Mouse (Mus musculus) cerebellum, adult 9-10 months (tissue): ENCODE results near the gene Atp4b.
A peak's percentile ranks its signal among the peaks of the same experiment; 100 is the strongest.
"Not testable (repeated sequence)": the region's sequence is repeated elsewhere in the genome, so short reads cannot be mapped to it uniquely, and the experiment has no call there.

Source experiments
- DNase-seq: peaks from one replicate; pipeline ENCODE4 v3.0.0; 2022

Atp4b gene

DNA sequence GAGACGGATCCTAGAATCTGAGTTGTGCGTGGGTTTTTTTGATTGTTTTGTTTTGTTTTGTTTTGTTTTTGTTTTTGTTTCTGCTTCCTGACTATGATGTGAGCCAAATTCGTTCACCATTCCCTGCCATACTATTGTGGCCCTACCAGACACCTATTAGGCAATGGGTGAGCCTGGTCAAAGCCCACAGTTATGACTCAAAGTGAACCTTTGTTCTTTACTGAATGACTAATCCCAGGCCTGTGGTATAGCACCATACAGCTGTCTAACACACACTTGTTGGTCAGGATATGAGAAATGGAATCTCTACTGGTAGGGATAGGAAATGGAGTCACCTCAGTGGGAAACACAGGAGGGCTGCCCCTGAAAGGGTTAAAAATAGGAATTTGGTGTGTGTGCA lies 14.1 kb downstream of the Atp4b start:
- no peak for DNase-seq

GRCm38 (mm10) chr8:13381630-13382029 lies 15.0 kb downstream of the Atp4b start:
- no peak for DNase-seq

DNA sequence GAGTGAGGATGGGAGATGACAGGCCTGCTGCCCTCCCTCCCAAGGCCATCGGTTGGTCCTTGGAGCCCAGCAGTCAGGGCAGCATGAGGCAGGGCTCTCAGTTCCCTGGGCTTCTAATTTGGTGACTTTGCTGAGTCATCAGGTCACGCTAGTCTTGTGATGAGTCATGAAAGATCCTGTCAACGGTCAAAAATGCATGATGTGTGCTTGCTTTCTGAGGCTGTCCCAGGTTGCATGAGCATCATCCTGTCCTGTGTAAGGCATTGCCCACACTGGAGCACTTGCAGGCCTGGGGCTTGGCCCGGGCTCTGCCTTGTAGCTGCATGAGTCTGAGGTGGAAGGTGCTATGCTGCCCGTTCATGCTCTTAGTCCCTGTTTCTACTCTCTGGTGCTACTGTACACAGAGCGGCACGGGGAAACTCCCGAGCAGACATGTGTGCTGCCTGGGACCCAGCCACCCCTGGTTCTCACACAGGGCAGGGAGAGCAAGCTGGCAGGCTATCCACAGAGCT lies 23.4 kb downstream of the Atp4b start:
- DNase-seq: no peak

DNA sequence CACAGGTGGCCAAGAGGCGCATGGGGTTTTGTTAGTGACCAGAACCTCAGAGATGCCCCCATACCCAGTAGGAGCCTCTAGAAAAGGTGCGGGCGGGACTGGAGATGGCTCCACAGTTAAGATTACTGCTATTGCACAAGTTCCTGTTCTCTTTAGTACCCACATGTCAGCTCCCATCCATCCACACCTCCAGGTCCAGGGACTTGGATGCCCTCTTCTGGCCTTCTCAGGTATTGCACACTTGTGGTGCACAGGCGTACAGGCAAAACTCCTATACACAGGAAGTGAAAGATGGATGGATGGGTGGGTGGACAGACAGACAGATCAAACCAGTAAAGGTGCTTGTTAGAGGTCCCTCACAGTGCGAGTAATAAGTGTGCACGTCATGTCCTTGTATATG lies 34.8 kb downstream of the Atp4b start:
- no peak for DNase-seq

DNA sequence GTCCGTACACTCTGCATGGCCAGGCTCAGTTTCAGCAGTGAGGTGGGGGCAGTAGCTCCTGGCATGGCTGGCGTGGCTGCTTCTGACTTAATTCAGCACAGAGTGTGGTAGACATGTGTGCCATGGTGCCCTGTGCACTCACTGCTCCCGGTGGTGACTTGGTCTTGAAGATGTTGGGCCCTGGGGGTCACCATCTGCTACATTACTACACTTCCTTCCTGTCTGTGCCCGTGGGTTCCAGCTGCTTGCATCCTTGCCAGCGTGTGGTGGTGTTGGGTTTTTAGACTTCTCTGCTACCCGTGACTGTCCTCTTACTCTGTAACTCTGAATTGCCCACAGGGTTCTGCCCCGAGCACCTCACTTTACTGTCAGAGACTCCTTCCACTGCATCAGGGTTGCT lies 36.4 kb downstream of the Atp4b start:
- DNase-seq: no peak

GRCm38 (mm10) chr8:13356681-13357080 lies 39.9 kb downstream of the Atp4b start:
- DNase-seq: no peak

DNA sequence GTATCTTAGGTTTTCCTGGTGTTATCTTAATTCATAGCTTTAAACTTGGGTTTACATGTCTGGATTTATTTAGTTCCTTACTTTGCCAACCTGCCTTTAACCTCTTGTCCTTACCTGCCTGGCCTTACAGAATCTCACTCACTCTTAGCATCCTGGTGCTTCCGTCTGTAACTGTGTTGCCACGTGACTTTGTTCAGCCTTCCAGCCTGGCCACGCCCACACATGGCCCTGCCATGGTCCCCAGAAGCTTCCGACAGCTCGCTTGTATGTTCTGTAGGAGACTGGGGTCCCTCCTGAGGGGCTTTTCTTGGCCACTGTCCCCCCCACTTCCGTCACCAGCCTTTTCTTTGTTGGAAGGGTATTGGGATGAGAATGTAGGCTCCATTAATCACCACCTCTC lies 40.4 kb downstream of the Atp4b start:
- DNase-seq: no peak

DNA sequence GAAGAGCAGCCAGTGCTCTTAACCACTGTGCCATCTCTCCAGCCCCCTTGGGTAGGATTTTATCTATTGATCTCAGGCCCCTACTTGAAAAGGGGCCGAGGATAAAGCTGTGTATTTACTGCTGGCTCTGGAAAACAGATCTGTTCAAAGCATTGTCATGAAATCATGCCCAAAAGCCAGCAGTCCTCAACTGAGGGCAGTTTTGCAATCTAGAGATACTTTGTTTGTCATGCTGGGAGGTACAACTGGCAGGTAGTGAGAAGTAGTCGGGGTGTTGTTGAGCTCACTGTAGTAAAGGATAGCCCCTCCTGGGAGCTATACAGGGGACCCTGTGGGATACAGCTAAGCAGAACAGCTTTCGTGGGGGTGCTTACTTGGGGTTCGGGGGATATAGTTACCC lies 42.7 kb downstream of the Atp4b start:
- DNase-seq: no peak

DNA sequence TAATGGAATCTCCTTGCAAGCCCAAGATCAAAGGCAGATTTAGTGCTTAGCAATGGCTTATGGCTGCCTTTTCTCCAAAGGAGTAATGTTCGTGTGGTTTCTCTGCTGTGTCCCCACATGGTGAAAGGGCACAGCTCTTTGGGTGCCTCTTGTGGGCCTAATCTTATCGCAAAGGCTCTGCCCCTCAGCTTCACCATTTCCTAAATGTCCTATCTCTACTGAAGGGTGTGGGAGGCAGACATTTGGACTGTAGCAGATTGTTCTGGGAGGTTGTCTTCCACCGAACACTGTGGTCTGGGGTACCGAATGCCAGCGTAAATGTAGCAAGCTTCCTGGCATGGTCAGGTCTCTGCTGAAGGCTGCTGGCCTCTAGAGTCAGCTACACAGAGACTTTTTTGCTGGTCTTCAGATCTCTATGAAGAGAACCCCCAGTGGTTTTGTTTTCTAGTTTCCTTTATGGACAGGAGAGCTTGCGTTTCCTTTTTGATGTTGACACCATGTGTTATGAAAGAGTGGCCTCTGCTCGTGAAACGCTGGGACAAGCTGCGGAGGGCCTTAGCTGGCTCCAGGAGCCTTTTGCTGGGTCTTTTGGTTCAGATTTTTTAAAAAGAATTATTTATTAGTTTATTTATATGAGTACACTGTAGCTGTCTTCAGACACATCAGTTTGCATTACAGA lies 43.3 kb downstream of the Atp4b start:
- no peak for DNase-seq

- no peak for DNase-seq
These were observed 44.0 kb downstream of the Atp4b start for GRCm38 (mm10) chr8:13352601-13353000.

DNA sequence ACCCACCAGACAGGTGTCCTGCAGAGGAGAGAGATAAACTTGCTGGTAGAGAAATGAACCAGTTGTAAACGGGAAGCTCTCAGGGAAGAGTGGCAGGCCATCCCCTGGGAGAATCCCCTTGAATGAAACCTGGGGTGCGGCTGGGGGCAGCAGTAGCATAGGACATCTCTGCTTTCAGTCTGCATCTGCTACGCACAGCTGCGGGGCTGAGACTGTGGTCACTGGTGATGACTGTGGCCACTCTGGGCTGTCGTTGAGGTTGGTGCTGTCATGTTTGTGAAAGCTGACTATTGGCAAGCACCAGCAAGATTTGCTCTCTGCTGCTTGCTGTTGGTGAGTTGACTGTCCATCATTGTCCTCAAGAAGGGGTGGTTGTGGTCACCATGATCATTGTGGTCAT lies 45.0 kb downstream of the Atp4b start:
- no peak for DNase-seq

GRCm38 (mm10) chr8:13350052-13350451 lies 46.6 kb downstream of the Atp4b start:
- no peak for DNase-seq

- no peak for DNase-seq
These were observed 53.5 kb downstream of the Atp4b start for GRCm38 (mm10) chr8:13343134-13343533.

- no peak for DNase-seq
These were observed 54.3 kb downstream of the Atp4b start for GRCm38 (mm10) chr8:13342340-13342739.

GRCm38 (mm10) chr8:13340650-13341049 lies 56.0 kb downstream of the Atp4b start:
- no peak for DNase-seq

- DNase-seq: peak; percentile 28
These were observed 57.0 kb downstream of the Atp4b start for GRCm38 (mm10) chr8:13339646-13339990.

- peak; percentile 41 for DNase-seq
These were observed 57.6 kb downstream of the Atp4b start for GRCm38 (mm10) chr8:13338901-13339645.

DNA sequence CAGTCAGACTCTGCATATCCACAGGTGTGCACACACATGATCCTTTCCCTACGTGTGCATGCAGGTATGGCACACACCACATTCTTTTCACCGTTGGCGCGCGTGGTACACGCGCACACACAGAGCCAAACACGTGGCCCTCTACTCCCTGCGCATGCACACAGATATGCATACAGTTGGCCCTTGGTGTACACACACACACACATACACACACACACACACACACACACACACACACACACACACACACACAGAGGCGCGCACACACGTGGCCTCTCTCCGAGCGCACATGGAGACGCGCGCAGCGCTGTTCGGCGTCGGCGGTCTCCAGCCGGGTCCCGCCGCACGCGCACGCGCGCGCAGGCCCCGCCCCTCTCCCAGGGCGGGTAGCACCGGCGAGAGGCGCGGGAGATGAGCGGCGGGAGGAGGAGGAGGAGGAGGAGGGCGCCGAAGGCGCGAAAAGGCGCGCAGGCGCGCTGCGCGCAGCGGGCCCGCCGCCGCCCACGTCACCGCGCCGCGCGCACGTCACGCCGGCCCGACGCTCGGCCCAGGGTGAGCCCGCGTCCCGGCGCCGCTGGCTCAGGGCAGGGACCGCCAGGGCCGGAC lies 58.3 kb downstream of the Atp4b start, which contains the start of gene Tfdp1:
Gene Tfdp1 (plus strand): TSS at position 497 of the 606 bp plus-strand sequence.
- peak; percentile 83 for DNase-seq

DNA sequence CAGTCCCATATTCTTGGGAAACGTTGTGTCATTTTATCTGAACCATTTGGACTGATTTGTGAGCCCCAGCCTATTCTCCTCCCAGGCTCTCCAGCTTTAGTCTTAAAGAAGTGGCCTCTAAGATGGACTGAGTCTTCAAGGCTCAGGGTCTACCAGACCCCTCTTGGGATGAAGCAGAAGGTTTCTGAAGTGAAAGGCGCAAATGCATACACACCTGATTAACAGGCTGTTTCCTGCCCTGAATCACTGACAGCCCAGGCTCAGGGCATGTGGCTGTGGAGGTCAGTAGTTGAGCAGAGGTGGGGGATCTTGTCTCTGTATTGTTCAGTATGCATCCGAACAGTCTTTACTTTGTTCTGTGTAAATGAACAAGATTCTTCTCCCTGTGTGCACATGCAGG lies 58.9 kb downstream of the Atp4b start:
- DNase-seq: peak; percentile 21

DNA sequence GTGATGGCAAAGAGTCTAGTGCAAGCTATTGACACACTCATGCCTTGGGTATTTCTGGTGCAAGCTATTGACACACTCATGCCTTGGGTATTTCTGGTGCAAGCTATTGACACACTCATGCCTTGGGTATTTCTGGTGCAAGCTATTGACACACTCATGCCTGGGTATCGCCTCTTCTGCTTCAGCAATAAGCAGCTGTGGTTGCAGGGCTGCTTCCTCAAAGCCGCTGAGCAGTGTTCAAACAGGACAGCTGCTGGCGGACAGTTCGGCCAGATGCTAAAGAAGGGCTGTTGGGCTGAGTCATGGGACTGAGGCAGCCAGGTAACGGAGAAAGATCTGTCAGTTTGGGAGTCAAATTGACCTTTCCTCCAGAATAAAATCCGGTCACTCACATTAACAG lies 59.4 kb downstream of the Atp4b start:
- DNase-seq: not testable (repeated sequence)
